Mouse (Mus musculus) hindbrain, embryonic 12.5 days (tissue): ENCODE measurements at regions not wholly inside any gene's neighbourhood (a gene's known extent, or its start where the extent isn't known, plus 50 kb on each side); places are given as distances from the start of the nearest gene placed in this dataset.

Experiments
- ATAC-seq: fragments of 200-750 bp; cut with Nextera tagmentation; 2 replicates; pipeline ENCODE4 v1.8.0; 2017; ENCODE audit warnings: moderate TSS enrichment; ENCODE audit not compliant: low FRiP score
- H3K27ac ChIP-seq: fragments of 300-500 bp; sonication (generic); 2 replicates; pipeline ENCODE4 v1.5.1; 2016; ENCODE audit warnings: mild to moderate bottlenecking
- H3K27me3 ChIP-seq: fragments of 300-500 bp; sonication (generic); 2 replicates; pipeline ENCODE4 v1.6.1; 2016; ENCODE audit warnings: mild to moderate bottlenecking
- H3K36me3 ChIP-seq: fragments of 300-500 bp; sonication (generic); 2 replicates; pipeline ENCODE4 v1.6.1; 2016; ENCODE audit warnings: mild to moderate bottlenecking
- H3K4me1 ChIP-seq: fragments of 300-500 bp; sonication (generic); 2 replicates; pipeline ENCODE4 v1.6.1; 2016
- H3K4me2 ChIP-seq: fragments of 300-500 bp; sonication (generic); replicated peaks from 2 replicates; pipeline ENCODE4 v1.6.1; 2016; ENCODE audit warnings: mild to moderate bottlenecking
- H3K4me3 ChIP-seq: fragments of 300-500 bp; sonication (generic); 2 replicates; pipeline ENCODE4 v1.5.1; 2016; ENCODE audit warnings: mild to moderate bottlenecking
- H3K9ac ChIP-seq: fragments of 300-500 bp; sonication (generic); 2 replicates; pipeline ENCODE4 v1.6.1; 2016; ENCODE audit warnings: mild to moderate bottlenecking, moderate library complexity
- H3K9me3 ChIP-seq: fragments of 300-500 bp; sonication (generic); replicated peaks from 2 replicates; pipeline ENCODE4 v1.6.1; 2016; ENCODE audit warnings: mild to moderate bottlenecking
- WGBS: fragments of 180-500 bp; shearing (Covaris S2); methylation state at CpG from one replicate; pipeline ENCODE4 v1.1.7; 2016; 5-methylcytosine and 5-hydroxymethylcytosine counted together

DNA sequence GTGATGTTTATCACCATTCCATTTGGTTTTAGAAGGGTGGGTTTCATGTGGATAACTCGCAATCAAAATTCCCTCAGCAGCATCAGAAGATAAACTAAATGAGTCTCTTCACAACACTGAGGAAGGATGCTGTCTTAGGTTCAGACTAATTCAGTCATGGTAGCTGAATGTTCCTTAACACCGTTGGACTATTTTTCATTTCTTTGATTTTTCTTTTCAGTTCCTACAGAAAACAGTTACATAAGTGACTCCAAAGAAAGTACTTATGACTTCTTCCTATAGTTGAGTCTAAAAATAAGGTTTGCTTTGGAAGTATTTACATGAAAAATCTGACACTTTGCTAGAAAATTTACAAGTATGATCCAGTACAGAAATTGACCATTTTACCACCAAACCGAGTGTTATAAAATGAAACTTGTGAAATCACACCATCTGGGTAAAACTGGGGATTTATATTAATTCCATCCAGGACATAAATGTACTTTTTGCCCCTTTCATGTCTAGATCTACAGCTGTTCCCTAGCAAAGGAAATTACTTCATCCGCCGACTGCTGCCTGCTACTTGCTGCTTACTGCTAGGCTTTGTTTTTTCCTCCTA lies 430.3 kb downstream of the Lipi start:
- no peaks in the 10 kb centered on the region for H3K36me3 ChIP-seq
- H3K4me1 ChIP-seq = no peaks in the 10 kb centered on the region
- no peak overlapping the region for H3K27ac ChIP-seq
- WGBS = 86% methylated on average over 5 of the region's 5 CpGs
- no peaks in the 10 kb centered on the region for H3K27me3 ChIP-seq
- H3K9me3 ChIP-seq = no peaks in the 10 kb centered on the region
- no peak overlapping the region for H3K9ac ChIP-seq
- H3K4me2 ChIP-seq = no peak overlapping the region
- H3K4me3 ChIP-seq = no peak overlapping the region
- no peak for ATAC-seq
